Mouse (Mus musculus) testis, adult 2 months (tissue): ENCODE measurements around the gene Ubr3.

Source experiments
- CTCF ChIP-seq: fragments of 200-500 bp; IDR thresholded peaks from 2 replicates; pipeline ENCODE4 v1.5.1; 2012; ENCODE audit warnings: low read depth, mild to moderate bottlenecking, inconsistent platforms, low read length, moderate library complexity; ENCODE audit not compliant: control insufficient read depth, insufficient read depth, insufficient replicate concordance
- POLR2A ChIP-seq: fragments of 200-500 bp; IDR thresholded peaks from 2 replicates; pipeline ENCODE4 v1.6.1; 2012; ENCODE audit warnings: low read depth, mild to moderate bottlenecking, inconsistent platforms, low read length, moderate library complexity; ENCODE audit not compliant: control insufficient read depth

DNA sequence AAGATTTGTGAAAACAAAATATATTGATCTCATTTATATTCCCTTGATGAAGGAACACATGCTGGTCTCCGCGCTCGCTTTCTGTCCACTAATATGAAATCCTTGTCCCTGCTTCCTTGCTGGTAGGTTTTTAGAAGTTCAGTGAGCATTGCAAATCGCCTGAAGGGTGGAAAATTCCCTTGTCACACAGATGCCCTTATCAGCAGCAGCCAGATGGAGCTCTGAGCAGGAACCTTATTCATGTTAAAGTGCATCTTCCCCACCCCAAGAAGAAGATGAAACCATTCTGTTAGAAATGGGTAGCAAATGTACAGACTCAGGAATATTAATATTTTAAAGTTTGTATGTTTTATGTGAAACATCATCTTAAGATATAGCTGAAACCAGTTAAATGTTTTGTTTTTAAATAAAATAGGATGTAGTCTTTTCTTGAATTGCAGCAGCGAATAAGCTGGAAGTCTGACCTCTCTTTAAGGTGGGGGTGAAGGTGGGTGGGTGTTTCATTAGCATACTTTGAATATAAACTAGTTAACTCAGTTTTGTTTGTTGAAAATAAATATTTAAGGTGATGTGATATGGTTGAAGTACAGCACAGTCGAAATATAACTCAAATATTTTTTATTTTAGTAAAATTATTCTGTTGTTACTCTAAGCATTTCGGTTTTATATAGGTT is 102.2 kb downstream of the Ubr3 start:
- TF ChIP-seq CTCF (no peak), POLR2A (no peak)
